Mouse (Mus musculus) testis, adult 2 months (tissue): Measurements from ENCODE around the gene Gm17606. TPM values are rescaled to one million over a fixed set of nuclear protein-coding genes. Genes with fewer than 3 reads are reported as not detected.

Experiments
- H3K27ac ChIP-seq: fragments of 200-500 bp; 2 replicates; pipeline ENCODE4 v1.5.1; 2012; ENCODE audit warnings: low read depth, low read length; ENCODE audit not compliant: control insufficient read depth, insufficient read depth
- H3K27me3 ChIP-seq: fragments of 200-500 bp; 2 replicates; pipeline ENCODE4 v1.6.1; 2012; ENCODE audit warnings: mild to moderate bottlenecking, low read length, moderate library complexity; ENCODE audit not compliant: control insufficient read depth, insufficient read depth
- H3K36me3 ChIP-seq: fragments of 200-500 bp; 2 replicates; pipeline ENCODE4 v1.6.1; 2012; ENCODE audit warnings: mild to moderate bottlenecking, low read length; ENCODE audit not compliant: control insufficient read depth, insufficient read depth
- H3K4me1 ChIP-seq: fragments of 200-500 bp; 2 replicates; pipeline ENCODE4 v1.6.1; 2012; ENCODE audit warnings: low read length; ENCODE audit not compliant: control insufficient read depth, insufficient read depth
- H3K4me3 ChIP-seq: fragments of 200-500 bp; 2 replicates; pipeline ENCODE4 v1.5.1; 2012; ENCODE audit warnings: low read depth, mild to moderate bottlenecking, low read length, moderate library complexity, mixed read lengths; ENCODE audit not compliant: control insufficient read depth
- CTCF ChIP-seq: fragments of 200-500 bp; IDR thresholded peaks from 2 replicates; pipeline ENCODE4 v1.5.1; 2012; ENCODE audit warnings: low read depth, mild to moderate bottlenecking, inconsistent platforms, low read length, moderate library complexity; ENCODE audit not compliant: control insufficient read depth, insufficient read depth, insufficient replicate concordance
- POLR2A ChIP-seq: fragments of 200-500 bp; IDR thresholded peaks from 2 replicates; pipeline ENCODE4 v1.6.1; 2012; ENCODE audit warnings: low read depth, mild to moderate bottlenecking, inconsistent platforms, low read length, moderate library complexity; ENCODE audit not compliant: control insufficient read depth
- polyA plus RNA-seq: library from polyadenylated mRNA; depleted of rRNA; stranded (reverse); fragments of >200 nt; gene quantifications from 2 replicates; pipeline ENCODE4 v1.2.3, GENCODE M21; 2012

The Gm17606 gene
- polyA plus RNA-seq, 1 experiment: not detected

DNA sequence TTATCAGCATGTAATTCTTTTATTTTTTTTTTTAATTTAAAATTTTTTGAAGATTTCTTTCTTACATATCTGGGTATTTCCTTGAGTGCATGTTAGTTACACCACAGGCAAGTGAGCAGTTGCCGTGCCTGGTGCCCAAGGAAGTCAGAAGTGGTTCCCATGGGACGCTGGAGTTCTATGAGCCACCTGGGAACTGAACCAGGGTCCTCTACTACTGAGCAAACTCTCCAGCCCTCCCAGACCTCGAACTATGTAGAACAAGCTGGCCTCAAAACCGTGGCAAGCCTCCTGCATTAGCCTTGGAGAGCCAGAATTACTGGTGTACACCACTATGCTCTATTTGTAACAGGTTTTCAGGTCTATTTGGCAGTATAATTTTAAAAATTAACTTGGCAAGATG, 38.1 kb upstream of the Gm17606 start:
- Histone ChIP-seq H3K27me3 (no peaks in the 10 kb centered on the region), H3K4me1 (peaks cover 5% of the 10 kb centered on the region), H3K27ac (peak overlapping the region; percentile 90; the same call in 1 of the 2 replicates), H3K4me3 (no peak overlapping the region), H3K36me3 (no peaks in the 10 kb centered on the region)
- TF ChIP-seq POLR2A (no peak), CTCF (no peak)

GRCm38 (mm10) chr14:54603038-54603654, 37.6 kb upstream of the Gm17606 start:
- no peaks in the 10 kb centered on the region for H3K36me3 ChIP-seq
- no peaks in the 10 kb centered on the region for H3K27me3 ChIP-seq
- TF ChIP-seq POLR2A (peak; percentile 68; the same call in 1 of the 2 replicates), CTCF (no peak)
- peaks cover 5% of the 10 kb centered on the region for H3K4me1 ChIP-seq
- peak overlapping the region; percentile 97 for H3K27ac ChIP-seq
- peak overlapping the region; percentile 88 for H3K4me3 ChIP-seq

DNA sequence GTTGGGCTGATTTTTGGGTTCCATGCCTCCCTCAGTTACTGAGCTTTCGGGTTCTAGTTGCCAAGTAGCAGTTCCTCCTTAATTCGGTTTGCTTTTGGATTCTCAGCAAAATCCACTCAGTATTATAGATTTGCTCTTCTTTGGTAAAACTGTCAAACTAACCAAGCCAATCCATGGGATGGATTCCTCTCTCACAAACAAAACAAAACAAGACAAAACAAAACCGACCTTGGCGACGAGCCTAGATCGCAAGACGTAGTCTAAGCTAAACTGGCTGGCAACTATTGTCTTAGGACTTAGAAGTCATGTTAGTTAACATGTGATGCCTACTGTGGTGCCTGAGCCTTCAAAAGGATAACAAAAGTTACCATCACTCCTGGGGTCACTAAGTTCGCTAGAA, 37.1 kb upstream of the Gm17606 start:
- TF ChIP-seq CTCF (no peak), POLR2A (no peak)

GRCm38 (mm10) chr14:54605752-54606321, 34.9 kb upstream of the Gm17606 start, which contains the start of gene 4931414P19Rik:
TSS of gene 4931414P19Rik (minus strand) at chr14:54605993.
- peak within 1 kb of the TSS; percentile 92 for H3K27ac ChIP-seq
- peaks cover 5% of the 10 kb centered on the region for H3K4me1 ChIP-seq
- peak; percentile 48; the same call in 1 of the 2 replicates for TF ChIP-seq POLR2A
- TF ChIP-seq CTCF: no peak
- H3K4me3 ChIP-seq: peak within 1 kb of the TSS; percentile 95
- H3K36me3 ChIP-seq: no peaks in the 10 kb centered on the region
- H3K27me3 ChIP-seq: no peaks in the 10 kb centered on the region

More for the DNA sequence above, 37.1 kb upstream of the Gm17606 start:
- Histone ChIP-seq H3K4me1 (peaks cover 5% of the 10 kb centered on the region), H3K4me3 (peak overlapping the region; percentile 88), H3K27ac (peak overlapping the region; percentile 97), H3K27me3 (no peaks in the 10 kb centered on the region), H3K36me3 (no peaks in the 10 kb centered on the region)

DNA sequence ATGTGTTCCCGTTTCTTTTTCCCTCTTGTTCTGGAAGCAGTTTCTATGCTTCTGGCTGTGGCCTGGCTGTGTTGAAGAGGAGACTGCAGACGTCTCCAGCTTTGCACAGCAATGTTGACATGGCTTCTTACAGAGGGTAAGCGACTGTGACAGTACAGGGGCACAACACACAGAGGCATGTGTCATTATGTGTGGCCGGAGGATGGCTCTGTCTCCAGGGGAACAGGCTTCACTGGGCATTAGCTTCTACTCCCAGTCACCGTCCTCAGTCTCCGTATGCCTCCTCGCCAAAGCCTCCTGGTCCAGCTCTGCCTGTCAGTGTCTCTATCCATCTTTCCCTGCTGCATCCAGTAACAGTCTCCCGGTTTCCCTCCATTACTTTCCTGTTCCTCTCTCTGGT, 33.5 kb upstream of the Gm17606 start:
- Histone ChIP-seq H3K4me3 (no peak overlapping the region), H3K27me3 (no peaks in the 10 kb centered on the region), H3K36me3 (no peaks in the 10 kb centered on the region), H3K27ac (no peak overlapping the region), H3K4me1 (peaks cover 5% of the 10 kb centered on the region)
- no peak for TF ChIP-seq CTCF
- no peak for TF ChIP-seq POLR2A

DNA sequence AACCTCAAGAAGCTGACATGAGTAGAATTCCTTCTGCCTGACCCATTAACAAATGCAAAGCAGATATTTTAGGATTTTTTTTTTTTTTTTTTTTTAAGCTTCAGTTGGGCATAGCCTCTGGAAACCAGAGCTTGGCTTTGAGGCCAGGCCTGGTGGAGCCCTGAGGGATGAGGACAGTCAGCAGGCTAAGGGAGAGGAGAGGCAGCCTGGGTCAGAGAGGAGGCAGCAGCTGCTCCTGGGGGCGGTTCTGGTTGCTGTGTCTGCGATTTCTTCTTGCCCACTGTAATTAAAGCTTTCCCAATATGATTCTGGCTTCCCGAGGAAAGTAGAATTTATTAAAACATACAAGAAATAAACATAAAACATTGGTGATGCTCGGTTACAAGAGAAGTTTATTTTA, 31.5 kb upstream of the Gm17606 start:
- Histone ChIP-seq H3K4me3 (no peak overlapping the region), H3K36me3 (no peaks in the 10 kb centered on the region), H3K27me3 (no peaks in the 10 kb centered on the region), H3K27ac (no peak overlapping the region), H3K4me1 (peaks cover 3% of the 10 kb centered on the region)
- TF ChIP-seq POLR2A (no peak), CTCF (no peak)

- Histone ChIP-seq H3K36me3 (no peaks in the 10 kb centered on the region), H3K4me1 (peaks cover 3% of the 10 kb centered on the region), H3K27ac (no peak overlapping the region; the same call in 1 of the 2 replicates), H3K4me3 (no peak overlapping the region), H3K27me3 (no peaks in the 10 kb centered on the region)
- TF ChIP-seq POLR2A (no peak), CTCF (no peak)
Measured at GRCm38 (mm10) chr14:54609962-54610361, 30.8 kb upstream of the Gm17606 start.
